Mouse (Mus musculus): ENCODE data around the gene Srgap1.

The Srgap1 gene

DNA sequence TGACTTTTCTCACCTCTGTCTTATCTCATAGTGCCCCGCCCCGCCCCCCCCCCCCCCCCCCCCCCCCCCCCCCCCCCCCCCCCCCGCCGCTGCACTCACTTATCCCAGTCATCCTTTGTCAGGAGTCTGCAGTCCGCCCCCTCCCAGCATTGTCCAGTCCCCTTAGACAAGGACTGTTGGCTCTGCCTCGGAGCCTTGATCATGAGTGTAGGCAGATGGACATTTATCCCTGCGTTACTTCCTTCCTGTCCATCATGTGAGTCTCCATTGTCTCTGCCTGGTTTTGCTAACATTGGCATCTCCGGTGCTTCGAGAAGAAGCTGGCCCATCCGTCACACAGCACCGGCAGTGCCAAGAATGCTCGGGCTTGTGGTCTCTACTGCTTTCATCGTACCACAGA, 283.9 kb downstream of the Srgap1 start:
- no peak for DNase-seq (ENCODE audit: low spot score in 2 of 2)

- no peak for DNase-seq (ENCODE audit: low spot score in 2 of 2)
Measured at GRCm38 (mm10) chr10:121762141-121762540, 285.0 kb downstream of the Srgap1 start.

DNA sequence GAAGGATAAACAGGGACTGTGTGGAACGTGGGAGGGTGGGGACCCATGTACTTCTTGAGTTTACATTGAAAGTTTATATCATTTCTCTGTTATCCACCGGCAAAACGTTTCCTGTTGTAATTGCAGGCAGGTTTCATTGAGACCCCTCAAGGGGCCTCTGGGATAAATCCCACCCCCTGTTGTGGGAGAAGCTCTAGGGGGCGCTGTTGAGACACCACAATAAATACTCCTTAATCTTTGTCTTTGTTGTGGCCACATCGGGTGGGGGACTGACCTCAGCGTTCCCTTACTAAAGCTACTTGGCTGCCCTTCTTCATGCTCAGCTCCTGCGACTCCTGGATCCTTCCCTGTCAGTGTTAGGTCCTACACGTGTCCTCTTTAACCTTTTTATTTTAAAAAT, 288.0 kb downstream of the Srgap1 start:
- no peak for DNase-seq (ENCODE audit: low spot score in 2 of 2)

GRCm38 (mm10) chr10:121756677-121757076, 290.4 kb downstream of the Srgap1 start:
- no peak for DNase-seq (ENCODE audit: low spot score in 2 of 2)

DNA sequence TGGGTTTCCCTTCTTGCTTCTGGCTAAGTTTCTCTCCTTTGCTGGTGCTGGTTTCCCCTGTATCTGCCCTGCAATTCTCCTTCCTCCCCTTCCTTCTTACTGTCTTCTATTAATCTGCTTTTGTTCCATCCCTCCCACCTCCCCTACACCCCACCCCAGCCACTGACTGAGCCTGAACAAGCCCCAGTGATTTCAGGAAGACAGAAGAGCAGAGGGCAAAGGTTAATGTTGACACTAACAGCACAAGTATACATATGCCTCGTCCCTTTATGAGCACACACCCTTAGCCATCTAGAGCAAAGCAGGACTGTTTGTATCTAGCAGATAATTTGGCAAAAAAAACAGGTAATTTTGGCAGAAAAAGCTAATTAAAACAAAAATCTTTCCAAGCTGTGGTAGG, 291.3 kb downstream of the Srgap1 start:
- DNase-seq (ENCODE audit: low spot score in 2 of 2) = no peak

DNA sequence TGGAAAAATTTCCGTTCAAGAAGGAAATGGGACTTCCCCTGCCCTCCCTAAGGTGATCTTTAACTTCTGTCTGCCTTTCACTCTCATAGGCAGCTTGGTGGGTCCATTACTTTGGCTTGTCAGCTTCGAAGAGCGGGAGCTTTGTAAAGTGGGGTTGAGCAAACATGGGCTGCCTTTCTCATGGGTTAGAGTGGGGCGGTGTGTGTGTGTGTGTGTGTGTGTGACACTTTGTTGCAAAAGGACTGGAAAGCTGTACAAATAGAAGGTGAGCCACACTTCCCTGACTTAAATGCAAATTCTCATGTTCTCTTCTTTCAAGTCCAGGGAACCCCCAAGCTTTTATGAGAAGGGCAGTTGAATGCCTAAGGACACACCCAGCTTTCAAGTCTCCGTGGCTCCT, 292.9 kb downstream of the Srgap1 start:
- DNase-seq (ENCODE audit: low spot score in 2 of 2) = no peak

DNA sequence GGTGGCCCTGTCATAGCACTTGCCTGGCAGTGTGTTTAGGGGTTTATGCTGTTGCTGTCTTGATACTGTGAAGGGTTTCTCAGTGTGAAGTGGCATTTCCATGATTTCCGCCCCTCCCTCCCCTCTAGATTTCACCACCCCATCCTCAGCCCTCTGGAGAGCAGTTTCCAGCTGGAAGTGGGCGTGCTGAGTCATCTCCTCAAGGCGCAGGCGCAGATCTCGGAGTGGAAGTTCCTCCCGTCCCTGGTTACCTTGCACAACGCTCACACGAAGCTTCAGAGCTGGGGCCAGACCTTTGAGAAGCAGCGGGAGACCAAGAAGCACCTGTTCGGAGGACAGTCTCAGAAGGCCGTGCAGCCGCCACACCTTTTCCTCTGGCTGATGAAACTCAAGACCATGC, 296.9 kb downstream of the Srgap1 start:
- DNase-seq (ENCODE audit: low spot score in 2 of 2) = no peak

DNA sequence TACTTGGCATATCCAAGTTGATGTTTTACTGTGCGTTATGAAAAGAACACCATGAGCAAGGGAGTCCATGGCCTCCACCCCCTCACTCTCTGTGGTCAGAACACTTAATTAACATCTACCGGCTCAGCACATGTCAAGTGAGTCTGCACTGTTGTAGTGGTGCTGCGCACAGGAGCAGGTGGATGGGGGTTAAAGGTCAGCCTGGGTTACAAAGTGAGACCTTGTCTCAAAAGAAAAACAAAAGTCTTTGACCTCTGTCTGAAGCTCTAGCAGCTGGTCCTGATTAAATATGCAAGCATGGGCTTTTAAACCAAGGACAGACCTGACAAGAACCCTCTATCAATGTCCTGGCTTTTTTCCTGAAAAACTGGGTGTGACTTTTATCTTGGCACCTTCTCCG, 304.8 kb downstream of the Srgap1 start:
- DNase-seq (ENCODE audit: low spot score in 2 of 2) = no peak

- peak; percentile 77 to 88 for DNase-seq (ENCODE audit: low spot score in 2 of 2)
Measured at GRCm38 (mm10) chr10:121739548-121740505, 307.3 kb downstream of the Srgap1 start, which contains the start of gene BC048403. TSS of gene BC048403 (plus strand) at chr10:121739937.

- DNase-seq (ENCODE audit: low spot score in 2 of 2) = no peak
Measured at GRCm38 (mm10) chr10:121737256-121737655, 309.9 kb downstream of the Srgap1 start.

DNA sequence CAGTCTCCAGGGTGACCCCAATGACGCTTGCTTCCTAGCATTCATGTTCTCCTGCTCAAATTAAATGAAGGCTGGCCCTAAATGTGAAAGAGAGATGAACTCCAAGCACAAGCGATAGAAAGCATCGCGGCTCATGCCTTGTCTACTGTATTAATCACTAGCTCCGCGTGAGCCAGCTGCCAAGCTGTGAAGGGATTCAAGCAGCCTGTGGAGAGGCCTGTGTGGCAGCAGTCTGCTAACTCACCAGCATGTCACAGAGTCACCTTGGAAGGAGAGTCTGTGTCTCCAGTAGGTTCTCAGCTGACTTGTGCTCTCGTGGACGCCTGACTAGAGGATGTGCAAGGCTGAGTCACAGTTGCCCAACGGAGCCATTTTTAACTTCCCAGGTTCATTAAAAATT, 314.6 kb downstream of the Srgap1 start:
- no peak for DNase-seq (ENCODE audit: low spot score in 2 of 2)

DNA sequence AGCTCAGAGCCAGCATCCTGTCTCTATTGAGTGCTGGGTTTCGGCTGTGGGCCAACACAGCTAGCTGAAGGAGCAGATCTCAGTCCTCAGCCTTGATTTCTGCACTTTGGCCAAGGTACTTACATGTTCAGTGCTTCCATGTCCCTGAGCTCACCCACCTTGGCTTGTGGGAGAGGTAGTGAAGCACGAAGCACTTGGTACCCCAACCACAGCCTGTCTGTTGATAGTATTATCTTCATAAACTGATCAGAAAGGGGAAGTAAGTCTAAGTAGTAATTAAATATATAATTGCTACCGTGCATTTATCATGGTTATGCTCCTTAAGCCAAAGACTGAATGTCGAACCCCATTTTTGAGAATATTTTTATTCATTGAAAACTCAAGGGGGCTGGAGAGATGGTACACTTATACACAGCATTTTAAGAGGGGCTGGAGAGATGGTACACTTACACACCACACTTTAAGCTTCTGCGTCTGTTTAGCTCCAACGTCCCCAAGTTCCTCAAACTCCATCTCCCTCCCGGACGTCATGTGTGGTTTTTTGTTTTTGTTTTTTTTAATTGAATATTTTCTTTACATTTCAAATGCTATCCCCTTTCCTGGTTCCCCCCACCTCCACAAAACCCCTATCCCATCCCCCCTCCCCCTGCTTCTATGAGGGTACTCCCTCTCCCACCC, 315.9 kb downstream of the Srgap1 start:
- DNase-seq (ENCODE audit: low spot score in 2 of 2) = no peak

Data from thymus, postnatal 10 days (tissue).